Mouse (Mus musculus): ENCODE measurements around the gene Cd69. TPM values are rescaled to one million over a fixed set of nuclear protein-coding genes. Genes with fewer than 3 reads are reported as not detected.

Gene Cd69
- polyA plus RNA-seq, 1 experiment, result not detected

GRCm38 (mm10) chr6:129283271-129283670 is 8.0 kb upstream of the Cd69 start:
- Histone ChIP-seq H3K4me1 (ENCODE audit: control insufficient read depth, insufficient read depth, low read length) (no peaks in the 10 kb centered on the region), H3K27ac (ENCODE audit: insufficient read depth, low read length) (no peak overlapping the region), H3K4me3 (ENCODE audit: insufficient read depth, low read length) (no peak overlapping the region)
- no peak for TF ChIP-seq POLR2A (IDR thresholded peaks at IDR 0.05; ENCODE audit: low read depth, low read length)
- TF ChIP-seq CTCF (IDR thresholded peaks at IDR 0.05; ENCODE audit: borderline replicate concordance, insufficient read depth, low read length), result no peak

GRCm38 (mm10) chr6:129276483-129276882 is 1.2 kb upstream of the Cd69 start:
- no peaks in the 10 kb centered on the region for H3K4me1 ChIP-seq (ENCODE audit: control insufficient read depth, insufficient read depth, low read length)
- TF ChIP-seq CTCF (IDR thresholded peaks at IDR 0.05; ENCODE audit: borderline replicate concordance, insufficient read depth, low read length), result no peak
- no peak for TF ChIP-seq POLR2A (IDR thresholded peaks at IDR 0.05; ENCODE audit: low read depth, low read length)
- H3K4me3 ChIP-seq (ENCODE audit: insufficient read depth, low read length), result no peak overlapping the region
- H3K27ac ChIP-seq (ENCODE audit: insufficient read depth, low read length), result no peak overlapping the region

GRCm38 (mm10) chr6:129275624-129276203 is 478 bp upstream of the Cd69 start:
- H3K27ac ChIP-seq (ENCODE audit: insufficient read depth, low read length), result no peak overlapping the region
- TF ChIP-seq CTCF (IDR thresholded peaks at IDR 0.05; ENCODE audit: borderline replicate concordance, insufficient read depth, low read length), result no peak
- TF ChIP-seq POLR2A (IDR thresholded peaks at IDR 0.05; ENCODE audit: low read depth, low read length), result no peak
- no peaks in the 10 kb centered on the region for H3K4me1 ChIP-seq (ENCODE audit: control insufficient read depth, insufficient read depth, low read length)
- no peak overlapping the region for H3K4me3 ChIP-seq (ENCODE audit: insufficient read depth, low read length)

DNA sequence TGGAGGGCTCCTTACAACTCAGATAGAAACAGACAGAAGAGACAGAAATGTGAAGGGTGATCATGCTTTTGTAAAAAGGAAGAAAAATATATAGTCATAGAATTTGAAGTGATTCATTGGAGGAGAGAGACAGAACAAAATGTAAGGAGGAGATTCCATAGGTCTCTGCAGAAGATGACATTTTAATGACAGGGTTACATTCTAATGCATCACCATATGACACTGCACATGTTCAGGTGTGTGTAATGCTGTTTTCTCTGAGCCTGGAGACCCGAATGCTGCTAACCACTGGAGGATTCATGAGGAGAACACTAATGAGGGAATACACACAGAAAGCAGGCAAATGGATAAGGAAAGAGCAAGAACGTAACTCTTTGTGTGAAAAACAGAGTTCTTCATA is 760 bp downstream of the Cd69 start:
- Histone ChIP-seq H3K4me1 (ENCODE audit: control insufficient read depth, insufficient read depth, low read length) (no peaks in the 10 kb centered on the region), H3K27ac (ENCODE audit: insufficient read depth, low read length) (no peak overlapping the region), H3K4me3 (ENCODE audit: insufficient read depth, low read length) (no peak overlapping the region)
- TF ChIP-seq CTCF (IDR thresholded peaks at IDR 0.05; ENCODE audit: borderline replicate concordance, insufficient read depth, low read length), result no peak
- TF ChIP-seq POLR2A (IDR thresholded peaks at IDR 0.05; ENCODE audit: low read depth, low read length), result no peak

- H3K4me3 ChIP-seq (ENCODE audit: insufficient read depth, low read length), result no peak overlapping the region
- no peaks in the 10 kb centered on the region for H3K4me1 ChIP-seq (ENCODE audit: control insufficient read depth, insufficient read depth, low read length)
- no peak overlapping the region for H3K27ac ChIP-seq (ENCODE audit: insufficient read depth, low read length)
- TF ChIP-seq POLR2A (IDR thresholded peaks at IDR 0.05; ENCODE audit: low read depth, low read length), result no peak
- TF ChIP-seq CTCF (IDR thresholded peaks at IDR 0.05; ENCODE audit: borderline replicate concordance, insufficient read depth, low read length), result no peak
Measured at GRCm38 (mm10) chr6:129273662-129274061, 1.6 kb downstream of the Cd69 start.

DNA sequence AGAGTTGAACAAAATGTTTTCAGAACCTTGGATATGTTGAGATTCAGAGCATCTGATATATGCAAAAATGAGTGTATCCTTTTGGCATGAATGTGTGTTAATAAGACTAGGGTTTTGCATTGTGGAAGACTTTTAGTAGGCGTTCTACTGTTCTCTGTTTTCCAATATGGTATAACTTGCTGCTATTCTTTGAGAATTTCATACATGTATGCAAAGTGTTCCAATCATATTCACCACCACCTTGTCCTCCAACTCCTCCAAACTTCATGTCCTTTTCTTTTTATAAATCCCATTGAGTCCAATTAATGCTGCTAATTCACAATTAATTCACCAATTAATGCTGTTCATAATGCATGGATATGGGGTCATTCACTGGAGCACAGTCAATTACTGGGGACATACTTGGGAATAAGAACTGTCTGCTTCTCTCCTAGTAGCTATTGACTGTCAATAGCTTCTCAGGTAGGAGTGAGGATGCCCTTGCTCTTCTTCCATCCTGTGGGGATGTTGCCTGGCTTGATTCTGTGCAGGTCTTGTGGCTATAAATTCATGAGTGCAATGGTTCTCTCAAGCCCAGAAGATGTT is 8.7 kb downstream of the Cd69 start:
- Histone ChIP-seq H3K4me3 (ENCODE audit: insufficient read depth, low read length) (no peak overlapping the region), H3K27ac (ENCODE audit: insufficient read depth, low read length) (no peak overlapping the region), H3K4me1 (ENCODE audit: control insufficient read depth, insufficient read depth, low read length) (no peaks in the 10 kb centered on the region)
- TF ChIP-seq POLR2A (IDR thresholded peaks at IDR 0.05; ENCODE audit: low read depth, low read length), result no peak
- TF ChIP-seq CTCF (IDR thresholded peaks at IDR 0.05; ENCODE audit: borderline replicate concordance, insufficient read depth, low read length), result no peak

- H3K27ac ChIP-seq (ENCODE audit: insufficient read depth, low read length), result no peak overlapping the region
- H3K4me3 ChIP-seq (ENCODE audit: insufficient read depth, low read length), result no peak overlapping the region
- no peaks in the 10 kb centered on the region for H3K4me1 ChIP-seq (ENCODE audit: control insufficient read depth, insufficient read depth, low read length)
- TF ChIP-seq CTCF (IDR thresholded peaks at IDR 0.05; ENCODE audit: borderline replicate concordance, insufficient read depth, low read length) (no peak), POLR2A (IDR thresholded peaks at IDR 0.05; ENCODE audit: low read depth, low read length) (no peak)
Measured at GRCm38 (mm10) chr6:129265821-129266220, 9.4 kb downstream of the Cd69 start.

DNA sequence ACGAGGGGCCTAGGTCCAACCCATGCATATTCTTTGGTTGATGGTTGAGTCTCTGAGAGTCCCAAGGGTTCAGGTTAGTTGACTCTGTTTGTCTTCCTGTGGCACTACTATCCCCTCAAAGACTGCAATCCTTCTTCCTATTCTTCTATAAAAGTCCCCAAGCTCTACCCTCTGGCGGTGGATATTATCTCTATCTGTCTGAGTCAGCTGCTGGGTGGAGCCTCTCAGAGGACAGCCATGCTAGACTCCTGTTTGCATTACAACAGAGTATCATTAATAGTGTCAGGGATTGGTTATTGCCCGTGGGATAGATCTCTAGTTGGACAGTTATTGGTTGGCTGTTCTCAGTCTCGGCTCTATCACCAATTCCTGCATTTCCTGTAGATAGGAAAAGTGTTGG is 14.3 kb downstream of the Cd69 start:
- Histone ChIP-seq H3K4me3 (ENCODE audit: insufficient read depth, low read length) (no peak overlapping the region), H3K4me1 (ENCODE audit: control insufficient read depth, insufficient read depth, low read length) (no peaks in the 10 kb centered on the region), H3K27ac (ENCODE audit: insufficient read depth, low read length) (no peak overlapping the region)
- TF ChIP-seq POLR2A (IDR thresholded peaks at IDR 0.05; ENCODE audit: low read depth, low read length) (no peak), CTCF (IDR thresholded peaks at IDR 0.05; ENCODE audit: borderline replicate concordance, insufficient read depth, low read length) (no peak)

- Histone ChIP-seq H3K4me1 (ENCODE audit: control insufficient read depth, insufficient read depth, low read length) (no peaks in the 10 kb centered on the region), H3K4me3 (ENCODE audit: insufficient read depth, low read length) (no peak overlapping the region), H3K27ac (ENCODE audit: insufficient read depth, low read length) (no peak overlapping the region)
- TF ChIP-seq POLR2A (IDR thresholded peaks at IDR 0.05; ENCODE audit: low read depth, low read length), result no peak
- TF ChIP-seq CTCF (IDR thresholded peaks at IDR 0.05; ENCODE audit: borderline replicate concordance, insufficient read depth, low read length), result no peak
Measured at GRCm38 (mm10) chr6:129260034-129260433, 15.2 kb downstream of the Cd69 start.

- Histone ChIP-seq H3K4me3 (ENCODE audit: insufficient read depth, low read length) (no peak overlapping the region), H3K4me1 (ENCODE audit: control insufficient read depth, insufficient read depth, low read length) (no peaks in the 10 kb centered on the region), H3K27ac (ENCODE audit: insufficient read depth, low read length) (no peak overlapping the region)
- TF ChIP-seq CTCF (IDR thresholded peaks at IDR 0.05; ENCODE audit: borderline replicate concordance, insufficient read depth, low read length) (no peak), POLR2A (IDR thresholded peaks at IDR 0.05; ENCODE audit: low read depth, low read length) (no peak)
Measured at GRCm38 (mm10) chr6:129256018-129256417, 19.2 kb downstream of the Cd69 start.

All from embryonic fibroblast, embryonic 13.5 days (primary cell).